Mouse (Mus musculus) frontal cortex, postnatal 36 days (tissue): Measurements from ENCODE around the gene Rptor.

Experiments
- DNase-seq, 2 experiments: peaks; one replicate each; pipeline ENCODE4 v3.0.0; 2022; ENCODE audit warnings: low spot score in 2 of 2

The Rptor gene

GRCm38 (mm10) chr11:119687966-119688365, 85.3 kb downstream of the Rptor start:
- no peak for DNase-seq

DNA sequence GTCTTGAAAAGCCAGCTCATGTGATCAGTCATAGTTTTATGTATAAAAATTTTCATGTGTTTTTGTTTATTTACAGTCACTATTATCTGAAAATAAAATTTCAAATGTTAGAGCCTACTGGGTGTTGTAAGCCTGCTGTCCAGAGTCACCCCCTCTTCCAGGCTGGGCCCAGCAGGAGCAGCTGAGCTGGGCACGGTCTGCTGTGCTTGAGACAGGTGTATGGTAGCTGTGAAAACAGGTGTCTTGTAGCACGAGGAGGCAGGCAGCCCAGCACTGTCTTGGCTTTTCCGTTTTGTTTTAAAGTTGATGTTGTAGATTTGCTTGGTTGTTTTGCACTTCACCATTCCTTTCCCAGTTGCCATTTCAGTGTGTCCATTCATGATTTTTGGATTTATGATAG, 87.2 kb downstream of the Rptor start:
- no peak for DNase-seq

DNA sequence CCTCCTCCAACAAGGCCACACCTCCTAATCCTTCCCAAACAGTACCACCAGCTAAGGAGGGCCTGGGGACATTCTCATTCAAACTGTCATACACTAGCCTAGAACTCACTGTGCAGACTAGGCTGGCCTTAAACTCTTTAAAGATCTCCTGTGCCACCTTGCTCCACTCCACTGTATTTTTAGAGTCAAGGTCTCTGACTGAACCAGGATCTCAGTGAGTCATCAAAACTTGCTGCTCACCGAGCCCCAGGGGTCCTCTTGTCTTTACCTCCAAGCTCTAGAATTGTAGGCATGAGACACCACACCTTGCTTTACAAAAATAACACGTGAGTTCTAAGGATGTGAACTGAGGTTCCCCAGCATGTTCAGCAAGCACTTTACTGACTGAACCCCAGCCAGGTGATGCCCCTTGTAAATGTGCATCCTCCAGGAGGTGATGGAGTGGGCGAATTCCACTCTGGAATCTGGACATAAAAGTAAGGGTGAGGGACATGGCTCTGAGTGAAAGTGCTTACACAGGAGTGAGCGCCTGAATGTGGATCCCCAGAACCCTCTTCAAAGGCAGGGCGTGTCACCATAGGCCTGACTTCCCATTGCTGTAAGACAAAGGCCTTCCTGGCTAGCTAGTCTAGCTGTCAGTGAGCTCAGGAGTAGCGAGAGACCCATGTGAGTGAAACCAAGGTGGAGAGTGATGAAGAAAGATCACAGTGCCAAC, 89.6 kb downstream of the Rptor start:
- DNase-seq, result no peak

DNA sequence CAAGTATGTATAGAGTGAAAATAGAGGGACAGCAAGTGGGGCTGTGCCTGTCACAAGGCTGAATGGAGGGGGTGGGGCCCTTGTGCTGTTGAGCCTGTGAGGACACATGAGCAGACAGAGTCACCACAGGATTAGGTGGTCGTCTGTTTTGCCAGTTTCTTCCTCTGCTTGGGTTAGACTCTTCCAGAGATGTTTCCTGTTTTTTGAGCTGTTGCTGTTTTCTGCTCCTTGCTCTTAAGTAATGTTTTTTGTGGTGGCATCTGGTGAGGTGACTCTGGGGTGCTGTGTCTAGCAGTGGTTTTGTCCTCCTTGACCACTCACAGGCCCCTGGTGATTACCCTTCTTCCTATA, 90.2 kb downstream of the Rptor start:
- DNase-seq, result no peak

DNA sequence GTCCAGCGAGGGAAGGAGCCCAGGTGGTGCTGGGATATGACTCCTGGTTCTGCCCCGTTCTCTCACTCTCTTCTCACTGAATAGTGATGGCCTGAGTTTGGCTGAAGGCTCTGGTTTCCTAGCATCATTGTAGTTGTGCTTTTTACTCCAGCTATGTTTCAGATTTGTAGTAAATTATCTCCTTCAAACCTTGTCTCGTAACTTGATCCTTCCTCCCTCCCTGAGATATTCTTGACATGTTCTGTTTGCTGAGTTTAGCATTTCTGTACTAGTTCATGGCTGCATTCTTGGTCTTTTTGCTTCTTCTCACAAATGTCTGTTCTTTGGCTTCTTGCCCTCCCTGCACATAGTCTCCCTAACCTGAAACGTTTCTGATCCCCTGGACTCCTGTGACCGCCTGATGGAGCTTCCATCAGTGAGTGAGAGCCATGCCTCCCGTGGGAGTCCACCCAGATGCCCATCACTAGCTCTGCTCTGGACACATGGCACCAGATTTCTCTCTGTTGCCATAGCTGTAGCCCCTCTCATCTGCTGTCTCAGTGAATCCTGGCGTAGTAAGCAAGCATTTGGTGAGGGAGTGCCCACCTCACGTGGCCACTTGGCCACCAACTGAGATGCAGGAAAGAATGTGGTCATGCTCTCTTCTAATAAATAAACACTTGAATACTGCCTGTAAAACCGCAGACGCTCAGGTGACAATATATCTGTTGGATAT, 91.6 kb downstream of the Rptor start:
- DNase-seq, result no peak

- no peak for DNase-seq
Measured at GRCm38 (mm10) chr11:119696401-119696800, 93.7 kb downstream of the Rptor start.

DNA sequence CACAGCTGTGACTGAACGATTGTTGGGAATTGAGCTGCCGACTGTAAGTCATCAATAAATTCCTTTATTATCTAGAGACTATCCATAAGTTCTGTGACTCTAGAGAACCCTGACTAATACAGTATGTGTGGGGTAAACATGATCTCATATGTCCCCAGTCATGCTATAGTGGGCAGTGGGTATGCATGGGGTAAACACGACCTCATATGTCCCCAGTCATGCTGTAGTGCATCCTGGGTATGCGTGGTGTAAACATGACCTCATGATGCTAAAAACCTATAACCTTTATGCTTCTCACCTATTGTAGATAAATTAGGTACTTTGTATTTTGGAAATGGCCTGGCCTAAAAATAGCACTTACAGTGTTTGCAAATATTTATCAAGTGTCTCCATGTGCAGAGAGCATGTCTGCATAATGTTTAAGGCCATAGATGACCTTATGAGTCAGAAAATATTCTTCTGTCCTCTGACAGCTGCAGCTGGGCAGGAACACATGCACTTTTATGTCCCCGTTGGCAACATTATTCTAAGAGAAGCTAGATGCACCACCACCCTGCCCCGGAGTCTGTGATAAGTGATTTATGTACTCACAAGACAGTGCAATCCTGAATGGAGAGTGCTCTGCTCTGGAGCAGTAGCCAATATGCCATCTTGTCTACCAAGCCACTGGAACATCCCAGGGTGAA, 102.8 kb downstream of the Rptor start:
- DNase-seq, result no peak

- DNase-seq, result no peak
Measured at GRCm38 (mm10) chr11:119707259-119707658, 104.6 kb downstream of the Rptor start.

DNA sequence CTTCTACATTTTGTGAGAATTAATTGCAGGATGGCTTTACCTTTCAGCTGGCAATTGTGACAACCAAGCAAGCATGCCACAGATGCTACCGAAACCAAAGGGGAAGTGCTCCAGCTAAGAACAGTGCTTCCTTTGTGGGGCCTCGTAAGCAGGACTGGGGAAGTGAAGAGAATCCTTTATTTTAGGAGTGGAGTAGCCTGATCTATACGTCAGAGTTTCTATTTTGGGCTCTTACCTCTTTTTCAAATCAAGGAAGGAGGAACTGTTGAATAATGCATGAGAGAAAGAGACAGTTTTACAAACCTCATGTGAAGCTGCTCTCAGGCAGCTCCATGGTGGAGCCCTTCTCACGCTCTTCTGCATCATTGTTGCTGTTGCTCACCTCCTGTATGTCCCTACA, 106.5 kb downstream of the Rptor start:
- DNase-seq, result no peak

- DNase-seq, result no peak
Measured at GRCm38 (mm10) chr11:119710338-119710737, 107.6 kb downstream of the Rptor start.

- DNase-seq, result no peak
Measured at GRCm38 (mm10) chr11:119710822-119711221, 108.1 kb downstream of the Rptor start.

- no peak for DNase-seq
Measured at GRCm38 (mm10) chr11:119715437-119715836, 112.7 kb downstream of the Rptor start.

DNA sequence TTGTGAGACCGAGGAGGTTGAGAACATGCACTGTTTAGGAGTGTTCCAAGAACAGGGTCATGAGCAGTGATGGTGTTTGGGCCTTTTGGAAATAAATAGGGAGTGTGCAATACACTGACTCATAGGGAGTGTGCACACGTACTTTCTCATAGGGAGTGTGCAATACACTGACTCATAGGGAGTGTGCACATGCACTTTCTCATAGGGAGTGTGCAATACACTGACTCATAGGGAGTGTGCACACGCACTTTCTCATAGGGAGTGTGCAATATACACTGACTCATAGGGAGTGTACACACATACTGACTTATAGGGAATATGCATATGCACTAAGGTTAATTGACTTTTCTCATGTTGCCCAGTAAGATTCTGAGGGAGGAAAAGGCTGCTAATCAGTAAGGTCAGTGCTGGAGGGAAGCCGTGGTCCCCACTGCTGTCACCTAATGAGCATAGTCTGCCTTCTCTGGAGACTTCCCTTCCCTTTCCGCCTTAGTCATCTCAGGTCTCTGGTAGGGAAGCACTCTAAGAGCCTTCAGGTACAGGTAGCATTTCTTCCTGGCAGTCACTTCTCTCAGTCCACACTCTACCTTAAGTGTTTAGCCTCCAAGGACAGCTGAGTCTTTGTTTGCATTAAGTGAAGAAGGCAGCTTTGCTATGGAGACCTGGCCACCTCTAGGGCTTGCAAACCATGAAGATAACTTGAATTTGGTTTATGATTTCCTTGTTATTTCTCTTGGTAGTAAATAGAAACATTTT, 113.3 kb downstream of the Rptor start:
- no peak for DNase-seq

- DNase-seq, result no peak
Measured at GRCm38 (mm10) chr11:119718115-119718514, 115.4 kb downstream of the Rptor start.

- DNase-seq, result no peak
Measured at GRCm38 (mm10) chr11:119720101-119721048, 117.7 kb downstream of the Rptor start.

- no peak for DNase-seq
Measured at GRCm38 (mm10) chr11:119724709-119725108, 122.0 kb downstream of the Rptor start.

DNA sequence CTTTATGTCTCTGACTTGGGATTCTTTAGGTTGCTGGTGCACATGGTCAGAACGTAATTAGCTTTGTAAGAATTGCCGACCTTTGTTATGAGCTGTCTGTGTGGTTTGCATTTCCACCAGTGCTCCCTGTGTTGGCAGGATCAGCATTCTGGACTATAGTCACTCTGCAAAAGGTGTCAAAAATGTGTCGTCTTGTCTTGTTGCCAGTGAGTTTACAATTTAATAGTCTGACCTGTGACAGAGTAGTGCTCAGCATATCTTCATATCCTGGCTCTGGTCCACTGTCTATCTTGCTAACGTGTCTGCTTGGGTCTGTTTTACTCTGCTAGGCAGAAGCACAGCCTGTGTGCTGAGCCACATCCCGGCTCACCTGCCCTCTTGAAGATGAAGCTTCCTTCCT, 128.7 kb downstream of the Rptor start:
- no peak for DNase-seq

DNA sequence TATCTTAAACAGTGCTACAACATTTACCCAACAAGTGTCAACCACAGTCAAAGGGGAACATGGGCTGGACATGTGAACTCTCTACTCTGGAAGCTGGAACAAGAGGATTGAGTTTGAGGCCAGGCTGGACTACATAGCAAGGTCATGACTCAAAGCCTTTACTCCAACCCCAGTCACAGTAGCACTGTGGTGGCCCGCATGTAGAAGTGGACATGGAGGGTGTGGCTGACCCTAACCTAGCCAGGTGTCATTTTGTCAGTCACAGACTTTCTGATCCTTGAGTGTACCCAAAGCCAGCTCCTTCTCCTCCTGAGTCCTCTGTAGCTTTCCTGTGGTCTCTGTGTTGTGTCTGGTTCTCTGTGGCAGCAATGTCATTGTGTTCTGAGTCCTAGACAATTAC, 129.7 kb downstream of the Rptor start:
- DNase-seq, result no peak

GRCm38 (mm10) chr11:119732961-119733656, 130.4 kb downstream of the Rptor start:
- DNase-seq, result no peak

- no peak for DNase-seq
Measured at GRCm38 (mm10) chr11:119733657-119733990, 130.9 kb downstream of the Rptor start.

DNA sequence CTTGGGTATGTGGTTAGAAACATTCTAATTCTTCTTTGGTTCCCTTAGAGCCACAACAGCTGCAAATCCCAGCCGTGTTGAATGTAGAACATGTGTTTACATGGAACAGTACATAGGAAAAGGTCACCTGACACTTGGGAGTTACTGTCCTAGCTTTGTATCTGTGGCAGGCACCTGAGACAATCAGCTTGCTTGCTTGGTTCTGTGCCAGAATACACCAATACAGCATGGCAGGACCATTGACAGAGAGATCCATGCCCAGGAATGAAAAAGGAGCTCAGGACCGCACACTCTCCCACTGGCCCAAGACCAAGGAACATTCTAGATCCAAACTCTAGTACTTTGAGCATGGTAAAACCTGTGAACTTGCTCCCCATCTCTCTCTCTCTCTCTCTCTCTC, 132.4 kb downstream of the Rptor start:
- no peak for DNase-seq
